Mouse (Mus musculus) heart, postnatal 0 days (tissue): ENCODE results near the gene Atp13a5.

Experiments used
- CTCF ChIP-seq: IDR thresholded peaks from 2 replicates; pipeline ENCODE4 v1.5.1; 2016; ENCODE audit warnings: antibody characterized with exemption, control low read depth, low read depth
- EP300 ChIP-seq: IDR thresholded peaks from 2 replicates; pipeline ENCODE4 v1.6.1; 2016; ENCODE audit warnings: antibody characterized with exemption, low read depth

DNA sequence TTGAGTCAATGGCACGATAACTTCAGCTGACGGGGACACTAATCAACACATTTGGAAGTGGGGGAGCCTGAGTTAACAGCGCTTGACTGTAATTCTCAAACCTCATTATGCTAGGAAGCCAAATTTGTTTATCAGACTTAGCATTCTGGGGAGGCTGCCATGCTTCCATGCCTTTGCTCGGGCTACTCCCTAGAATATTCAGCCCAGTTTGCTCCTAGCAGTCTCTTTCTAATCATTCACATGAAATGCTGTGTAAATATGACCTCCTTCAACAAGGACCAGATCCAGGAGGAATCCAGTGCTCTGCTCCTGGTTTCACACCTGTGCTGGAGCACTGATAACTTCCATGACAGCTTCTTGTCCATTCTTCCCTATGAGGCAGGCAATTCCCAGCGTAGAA lies 47.6 kb downstream of the Atp13a5 start:
- TF ChIP-seq CTCF = no peak
- no peak for TF ChIP-seq EP300
